Mouse (Mus musculus) forebrain, embryonic 14.5 days (tissue): Measurements from ENCODE around the gene Srcin1. TPM values are rescaled to one million over a fixed set of nuclear protein-coding genes. Genes with fewer than 3 reads are reported as not detected.
A peak's percentile ranks its signal among the peaks of the same experiment; 100 is the strongest.

ENCODE experiments used
- ATAC-seq: fragments of 200-750 bp; cut with Nextera tagmentation; 2 replicates; pipeline ENCODE4 v1.8.0; 2017; ENCODE audit warnings: mild to moderate bottlenecking, moderate library complexity
- DNase-seq: peaks from one replicate; pipeline ENCODE4 v3.0.0-alpha.2; 2015; ENCODE audit warnings: low spot score
- H3K27ac ChIP-seq: fragments of 300-500 bp; sonication (generic); 2 replicates; pipeline ENCODE4 v1.5.1; 2014; ENCODE audit warnings: low read depth, mild to moderate bottlenecking, control low read depth, low read length, moderate library complexity
- H3K27me3 ChIP-seq: fragments of 300-500 bp; sonication (generic); replicated peaks from 2 replicates; pipeline ENCODE4 v1.6.1; 2014; ENCODE audit warnings: low read length, control low read depth, mixed read lengths; ENCODE audit not compliant: control insufficient read depth, insufficient read depth
- H3K36me3 ChIP-seq: fragments of 300-500 bp; sonication (generic); 2 replicates; pipeline ENCODE4 v1.6.1; 2014; ENCODE audit warnings: low read length, control low read depth; ENCODE audit not compliant: control insufficient read depth, insufficient read depth
- H3K4me1 ChIP-seq: fragments of 300-500 bp; sonication (generic); 2 replicates; pipeline ENCODE4 v1.6.1; 2014; ENCODE audit warnings: antibody characterized with exemption, low read length, control low read depth; ENCODE audit not compliant: control insufficient read depth, insufficient read depth
- H3K4me2 ChIP-seq: fragments of 300-500 bp; sonication (generic); 2 replicates; pipeline ENCODE4 v1.6.1; 2014; ENCODE audit warnings: mild to moderate bottlenecking, control low read depth, low read length
- H3K4me3 ChIP-seq: fragments of 300-500 bp; sonication (generic); 2 replicates; pipeline ENCODE4 v1.5.1; 2014; ENCODE audit warnings: low read depth, low read length, control low read depth
- H3K9ac ChIP-seq: fragments of 300-500 bp; sonication (generic); 2 replicates; pipeline ENCODE4 v1.6.1; 2014; ENCODE audit warnings: mild to moderate bottlenecking, low read length, control low read depth, moderate library complexity
- H3K9me3 ChIP-seq: fragments of 300-500 bp; sonication (generic); replicated peaks from 2 replicates; pipeline ENCODE4 v1.6.1; 2016; ENCODE audit warnings: low read length, control low read depth, mixed read lengths; ENCODE audit not compliant: control insufficient read depth
- WGBS: fragments of 180-500 bp; shearing (Covaris S2); extraction: QIAGEN DNeasy Blood & Tissue Kit; methylation state at CpG from one replicate; pipeline ENCODE4 v1.1.7; 2014; 5-methylcytosine and 5-hydroxymethylcytosine counted together
- polyA plus RNA-seq: library from polyadenylated mRNA; unstranded; fragments of >200 nt; fragmentation: Nextera tagmentation; extraction: Ambion mirVana; gene quantifications from 2 replicates; pipeline ENCODE4 v1.2.1, GENCODE M21; 2014

The Srcin1 gene
- polyA plus RNA-seq, 1 experiment from 2014 or later: 5.6 TPM

GRCm38 (mm10) chr11:97530069-97530468 is 45.9 kb downstream of the Srcin1 start:
- Histone ChIP-seq H3K4me2 (no peak overlapping the region), H3K9me3 (no peaks in the 10 kb centered on the region), H3K9ac (no peak overlapping the region), H3K4me1 (peaks cover 13% of the 10 kb centered on the region), H3K27ac (no peak overlapping the region), H3K4me3 (no peak overlapping the region), H3K27me3 (peaks cover 29% of the 10 kb centered on the region), H3K36me3 (peaks cover 81% of the 10 kb centered on the region)
- ATAC-seq: no peak
- no peak for DNase-seq
- 96% methylated on average over 5 of the region's 6 CpGs for WGBS

- no peak for ATAC-seq
- DNase-seq: no peak
- H3K4me2 ChIP-seq: no peak overlapping the region
- no peak overlapping the region for H3K27ac ChIP-seq
- no peak overlapping the region for H3K9ac ChIP-seq
- no peaks in the 10 kb centered on the region for H3K9me3 ChIP-seq
- peaks cover 7% of the 10 kb centered on the region; the same call in 1 of the 2 replicates for H3K4me1 ChIP-seq
- peaks cover 81% of the 10 kb centered on the region for H3K36me3 ChIP-seq
- H3K4me3 ChIP-seq: no peak overlapping the region
- peaks cover 12% of the 10 kb centered on the region for H3K27me3 ChIP-seq
- WGBS: 85% methylated on average over 18 of the region's 18 CpGs
These were observed 47.6 kb downstream of the Srcin1 start for GRCm38 (mm10) chr11:97528282-97528808.

GRCm38 (mm10) chr11:97525313-97525712 is 50.7 kb downstream of the Srcin1 start:
- no peak overlapping the region for H3K4me3 ChIP-seq
- no peak for ATAC-seq
- no peak overlapping the region for H3K27ac ChIP-seq
- peaks cover 88% of the 10 kb centered on the region for H3K36me3 ChIP-seq
- no peaks in the 10 kb centered on the region; the same call in 1 of the 2 replicates for H3K4me1 ChIP-seq
- DNase-seq: no peak
- H3K9me3 ChIP-seq: no peaks in the 10 kb centered on the region
- H3K9ac ChIP-seq: no peak overlapping the region
- 88% methylated on average over 6 of the region's 6 CpGs for WGBS
- H3K4me2 ChIP-seq: no peak overlapping the region
- no peaks in the 10 kb centered on the region for H3K27me3 ChIP-seq

GRCm38 (mm10) chr11:97524306-97524705 is 51.7 kb downstream of the Srcin1 start:
- Histone ChIP-seq H3K4me3 (no peak overlapping the region), H3K27ac (peak overlapping the region; percentile 21), H3K4me1 (no peaks in the 10 kb centered on the region; the same call in 1 of the 2 replicates), H3K36me3 (peaks cover 89% of the 10 kb centered on the region), H3K9ac (no peak overlapping the region), H3K4me2 (no peak overlapping the region), H3K9me3 (no peaks in the 10 kb centered on the region), H3K27me3 (no peaks in the 10 kb centered on the region)
- 70% methylated on average over 9 of the region's 9 CpGs for WGBS
- DNase-seq (no peak), ATAC-seq (no peak)

- 3% methylated on average over 1 of the region's 1 CpGs for WGBS
- Histone ChIP-seq H3K4me2 (no peak overlapping the region), H3K4me1 (no peaks in the 10 kb centered on the region; the same call in 1 of the 2 replicates), H3K9ac (no peak overlapping the region), H3K9me3 (no peaks in the 10 kb centered on the region), H3K36me3 (peaks cover 89% of the 10 kb centered on the region), H3K27ac (peak overlapping the region; percentile 52; the same call in 1 of the 2 replicates), H3K4me3 (no peak overlapping the region), H3K27me3 (no peaks in the 10 kb centered on the region)
- ATAC-seq (no peak), DNase-seq (no peak)
These were observed 52.1 kb downstream of the Srcin1 start for GRCm38 (mm10) chr11:97523827-97524261.

- 92% methylated on average over 14 of the region's 14 CpGs for WGBS
- Histone ChIP-seq H3K27ac (peak overlapping the region; percentile 52; the same call in 1 of the 2 replicates), H3K27me3 (no peaks in the 10 kb centered on the region), H3K9me3 (no peaks in the 10 kb centered on the region), H3K36me3 (peaks cover 89% of the 10 kb centered on the region), H3K4me3 (no peak overlapping the region), H3K4me1 (no peaks in the 10 kb centered on the region; the same call in 1 of the 2 replicates), H3K9ac (no peak overlapping the region), H3K4me2 (no peak overlapping the region)
- no peak for DNase-seq
- ATAC-seq: no peak
These were observed 52.9 kb downstream of the Srcin1 start for GRCm38 (mm10) chr11:97523107-97523506.

GRCm38 (mm10) chr11:97521741-97522474 is 54.1 kb downstream of the Srcin1 start:
- no peak for DNase-seq
- 89% methylated on average over 29 of the region's 29 CpGs for whole genome bisulfite sequencing

GRCm38 (mm10) chr11:97520541-97520940 is 55.4 kb downstream of the Srcin1 start:
- ATAC-seq (no peak), DNase-seq (no peak)
- WGBS: 93% methylated on average over 7 of the region's 7 CpGs
- no peak overlapping the region for H3K4me3 ChIP-seq
- no peaks in the 10 kb centered on the region; the same call in 1 of the 2 replicates for H3K4me1 ChIP-seq
- no peak overlapping the region for H3K4me2 ChIP-seq
- H3K27me3 ChIP-seq: no peaks in the 10 kb centered on the region
- no peak overlapping the region for H3K9ac ChIP-seq
- no peaks in the 10 kb centered on the region for H3K9me3 ChIP-seq
- no peak overlapping the region for H3K27ac ChIP-seq
- H3K36me3 ChIP-seq: peaks cover 97% of the 10 kb centered on the region

More at GRCm38 (mm10) chr11:97521741-97522474, 54.1 kb downstream of the Srcin1 start:
- H3K4me1 ChIP-seq: no peaks in the 10 kb centered on the region; the same call in 1 of the 2 replicates
- no peaks in the 10 kb centered on the region for H3K27me3 ChIP-seq
- ATAC-seq: no peak
- no peak overlapping the region for H3K9ac ChIP-seq
- H3K4me2 ChIP-seq: no peak overlapping the region
- H3K27ac ChIP-seq: no peak overlapping the region
- no peak overlapping the region for H3K4me3 ChIP-seq
- H3K36me3 ChIP-seq: peaks cover 96% of the 10 kb centered on the region
- H3K9me3 ChIP-seq: no peaks in the 10 kb centered on the region

GRCm38 (mm10) chr11:97513066-97513465 is 62.9 kb downstream of the Srcin1 start:
- WGBS: 65% methylated on average over 3 of the region's 3 CpGs
- Histone ChIP-seq H3K9me3 (no peaks in the 10 kb centered on the region), H3K4me3 (no peak overlapping the region), H3K4me1 (0 out of 2 replicates have a peak, but pooled peaks cover 2% of the 10 kb centered on the region), H3K9ac (no peak overlapping the region), H3K36me3 (peaks cover 33% of the 10 kb centered on the region), H3K27me3 (no peaks in the 10 kb centered on the region), H3K27ac (no peak overlapping the region), H3K4me2 (no peak overlapping the region)
- ATAC-seq (no peak), DNase-seq (no peak)
